ENCODE assay signal across 19 mouse cellular contexts in the genomic region with DNA sequence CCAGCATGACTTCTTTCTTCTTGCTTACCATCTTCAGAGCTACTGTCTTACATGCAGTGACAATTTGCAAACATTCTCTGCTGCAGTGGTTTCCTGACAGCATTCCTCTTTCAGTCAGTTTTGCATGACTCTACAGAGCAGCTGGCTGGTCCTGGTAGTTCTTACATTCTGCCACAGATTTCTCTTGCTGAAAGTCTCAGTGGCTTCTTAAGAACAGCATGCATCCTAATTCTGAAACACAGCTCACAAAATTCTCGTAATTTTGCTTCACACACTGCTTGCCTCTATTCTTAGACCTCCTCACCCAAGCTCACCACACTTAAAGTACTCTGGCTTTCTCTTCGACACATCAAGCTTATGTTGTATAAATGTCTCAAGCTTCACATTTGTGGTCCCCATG.
"Had no signal": no experiment of that assay in that cellular context is flagged by ENCODE, and none has a peak within 500 bp of the region (broad histone marks: within the 10 kb centered on the region; RNA-seq: fewer than 3 reads in every experiment).

No protein-coding gene starts in this region.

- H3K27ac ChIP-seq: kidney, postnatal 0 days; limb, embryonic 12.5 days; liver, embryonic 13.5 days; lung, embryonic 15.5 days; macrophage; midbrain, embryonic 15.5 days; neural tube, embryonic 12.5 days; stomach, postnatal 0 days had no signal

- H3K27me3 ChIP-seq: limb, embryonic 12.5 days; liver, embryonic 13.5 days; lung, embryonic 15.5 days; megakaryocyte, embryonic 14.5 days; midbrain, embryonic 15.5 days; neural tube, embryonic 12.5 days had no signal

- H3K36me3 ChIP-seq: limb, embryonic 12.5 days; liver, embryonic 13.5 days; lung, embryonic 15.5 days; midbrain, embryonic 15.5 days; neural tube, embryonic 12.5 days had no signal

- ATAC-seq: inflammation-experienced regulatory T-cells, adult 6 months; intestine, postnatal 0 days; liver, postnatal 0 days; midbrain, embryonic 15.5 days had no signal

- H3K4me1 ChIP-seq: limb, embryonic 12.5 days; liver, embryonic 13.5 days; lung, embryonic 15.5 days; megakaryocyte, embryonic 14.5 days; midbrain, embryonic 15.5 days; neural tube, embryonic 12.5 days had no signal

- H3K9me3 ChIP-seq: limb, embryonic 12.5 days; liver, embryonic 13.5 days; lung, embryonic 15.5 days; megakaryocyte, embryonic 14.5 days; midbrain, embryonic 15.5 days; neural tube, embryonic 12.5 days had no signal

- DNase-seq: kidney, adult 9 months; kidney, postnatal 36 days; liver; liver, embryonic 13.5 days; liver, postnatal 0 days; lung, postnatal 14 days; right cerebral cortex, postnatal 14 days; thymus, adult 18-20 months; thymus, postnatal 14 days had no signal

- H3K4me3 ChIP-seq: limb, embryonic 12.5 days; liver, embryonic 13.5 days; lung, embryonic 15.5 days; megakaryocyte, embryonic 14.5 days; midbrain, embryonic 15.5 days; neural tube, embryonic 12.5 days had no signal
